Mouse (Mus musculus) midbrain, embryonic 16.5 days (tissue): Measurements from ENCODE around the gene Acads. TPM values are rescaled to one million over a fixed set of nuclear protein-coding genes. Genes with fewer than 3 reads are reported as not detected.

Experiments used
- ATAC-seq: fragments of 200-750 bp; cut with Nextera tagmentation; 2 replicates; pipeline ENCODE4 v1.8.0; 2017; ENCODE audit warnings: moderate TSS enrichment
- H3K27ac ChIP-seq: fragments of 300-500 bp; sonication (generic); 2 replicates; pipeline ENCODE4 v1.5.1; 2014; ENCODE audit warnings: mild to moderate bottlenecking, low read length, mixed read lengths
- H3K27me3 ChIP-seq: fragments of 300-500 bp; sonication (generic); 2 replicates; pipeline ENCODE4 v1.6.1; 2014; ENCODE audit warnings: low read depth, low read length, mixed read lengths; ENCODE audit not compliant: control insufficient read depth, insufficient read depth
- H3K36me3 ChIP-seq: fragments of 300-500 bp; sonication (generic); 2 replicates; pipeline ENCODE4 v1.6.1; 2014; ENCODE audit warnings: mild to moderate bottlenecking, low read length, moderate library complexity, mixed read lengths; ENCODE audit not compliant: control insufficient read depth, insufficient read depth
- H3K4me1 ChIP-seq: fragments of 300-500 bp; sonication (generic); 2 replicates; pipeline ENCODE4 v1.6.1; 2014; ENCODE audit warnings: mild to moderate bottlenecking, low read length, mixed read lengths; ENCODE audit not compliant: control insufficient read depth, insufficient read depth
- H3K4me2 ChIP-seq: fragments of 300-500 bp; sonication (generic); 2 replicates; pipeline ENCODE4 v1.6.1; 2014; ENCODE audit warnings: mild to moderate bottlenecking, low read length, mixed read lengths
- H3K4me3 ChIP-seq: fragments of 300-500 bp; sonication (generic); 2 replicates; pipeline ENCODE4 v1.5.1; 2014; ENCODE audit warnings: low read depth, mild to moderate bottlenecking, low read length, moderate library complexity, mixed read lengths
- H3K9ac ChIP-seq: fragments of 300-500 bp; sonication (generic); 2 replicates; pipeline ENCODE4 v1.6.1; 2014; ENCODE audit warnings: low read depth, low read length, mixed read lengths
- H3K9me3 ChIP-seq: fragments of 300-500 bp; sonication (generic); replicated peaks from 2 replicates; pipeline ENCODE4 v1.6.1; 2014; ENCODE audit warnings: mild to moderate bottlenecking, low read length, mixed read lengths; ENCODE audit not compliant: control insufficient read depth, poor library complexity, severe bottlenecking
- WGBS: fragments of 180-500 bp; shearing (Covaris S2); extraction: QIAGEN DNeasy Blood & Tissue Kit; methylation state at CpG from one replicate; pipeline ENCODE4 v1.1.7; 2014; 5-methylcytosine and 5-hydroxymethylcytosine counted together
- polyA plus RNA-seq: library from polyadenylated mRNA; unstranded; fragments of >200 nt; fragmentation: Nextera tagmentation; extraction: Ambion mirVana; gene quantifications from 2 replicates; pipeline ENCODE4 v1.2.1, GENCODE M21; 2015

The Acads gene
- polyA plus RNA-seq, 1 experiment from 2014 or later: 15.8 TPM

- WGBS: 81% methylated on average over 5 of the region's 5 CpGs
- Histone ChIP-seq H3K27me3 (no peaks in the 10 kb centered on the region), H3K27ac (no peak overlapping the region), H3K9me3 (no peaks in the 10 kb centered on the region), H3K4me2 (no peak overlapping the region), H3K36me3 (peaks cover 22% of the 10 kb centered on the region), H3K9ac (no peak overlapping the region), H3K4me1 (no peaks in the 10 kb centered on the region), H3K4me3 (no peak overlapping the region)
- ATAC-seq: no peak
Measured at GRCm38 (mm10) chr5:115099530-115099929, 19.6 kb downstream of the Acads start.

GRCm38 (mm10) chr5:115098195-115098594 lies 21.0 kb downstream of the Acads start, which contains the start of gene Gm10401:
Gene Gm10401 (minus strand): TSS chr5:115098295.
- 97% methylated on average over 8 of the region's 8 CpGs for WGBS
- no peak for ATAC-seq
- Histone ChIP-seq H3K36me3 (peaks cover 22% of the 10 kb centered on the region), H3K4me1 (no peaks in the 10 kb centered on the region), H3K9me3 (no peaks in the 10 kb centered on the region), H3K4me2 (no peak within 1 kb of the TSS), H3K9ac (no peak within 1 kb of the TSS), H3K27me3 (no peaks in the 10 kb centered on the region), H3K4me3 (no peak within 1 kb of the TSS), H3K27ac (no peak within 1 kb of the TSS)

GRCm38 (mm10) chr5:115091776-115092175 lies 27.4 kb downstream of the Acads start:
- Histone ChIP-seq H3K4me3 (no peak overlapping the region), H3K9me3 (no peaks in the 10 kb centered on the region; the same call in 1 of the 2 replicates), H3K4me2 (no peak overlapping the region), H3K4me1 (no peaks in the 10 kb centered on the region), H3K9ac (no peak overlapping the region), H3K36me3 (peaks cover 32% of the 10 kb centered on the region), H3K27me3 (no peaks in the 10 kb centered on the region), H3K27ac (no peak overlapping the region)
- ATAC-seq: no peak
- WGBS: 90% methylated on average over 6 of the region's 6 CpGs

- no peaks in the 10 kb centered on the region for H3K4me1 ChIP-seq
- no peaks in the 10 kb centered on the region; the same call in 1 of the 2 replicates for H3K9me3 ChIP-seq
- 89% methylated on average over 3 of the region's 3 CpGs for WGBS
- no peak overlapping the region for H3K9ac ChIP-seq
- no peak overlapping the region for H3K4me2 ChIP-seq
- peaks cover 32% of the 10 kb centered on the region for H3K36me3 ChIP-seq
- H3K27me3 ChIP-seq: no peaks in the 10 kb centered on the region
- ATAC-seq: no peak
- H3K27ac ChIP-seq: no peak overlapping the region
- no peak overlapping the region for H3K4me3 ChIP-seq
Measured at GRCm38 (mm10) chr5:115091015-115091414, 28.1 kb downstream of the Acads start.

- ATAC-seq: no peak
- WGBS: 94% methylated on average over 5 of the region's 5 CpGs
- H3K4me3 ChIP-seq: no peak overlapping the region
- H3K9me3 ChIP-seq: no peaks in the 10 kb centered on the region; the same call in 1 of the 2 replicates
- H3K27ac ChIP-seq: no peak overlapping the region
- H3K27me3 ChIP-seq: no peaks in the 10 kb centered on the region
- no peak overlapping the region for H3K4me2 ChIP-seq
- H3K4me1 ChIP-seq: no peaks in the 10 kb centered on the region
- peaks cover 28% of the 10 kb centered on the region for H3K36me3 ChIP-seq
- no peak overlapping the region for H3K9ac ChIP-seq
Measured at GRCm38 (mm10) chr5:115089592-115090268, 29.4 kb downstream of the Acads start.

GRCm38 (mm10) chr5:115085675-115086074 lies 33.5 kb downstream of the Acads start:
- over 99% methylated on average over 2 of the region's 2 CpGs for WGBS
- no peak overlapping the region for H3K4me2 ChIP-seq
- H3K4me1 ChIP-seq: no peaks in the 10 kb centered on the region
- H3K9me3 ChIP-seq: no peaks in the 10 kb centered on the region; the same call in 1 of the 2 replicates
- H3K9ac ChIP-seq: no peak overlapping the region
- no peak overlapping the region for H3K27ac ChIP-seq
- no peak for ATAC-seq
- H3K4me3 ChIP-seq: no peak overlapping the region
- no peaks in the 10 kb centered on the region for H3K27me3 ChIP-seq
- peaks cover 38% of the 10 kb centered on the region for H3K36me3 ChIP-seq

- no peak overlapping the region for H3K4me2 ChIP-seq
- no peak overlapping the region for H3K27ac ChIP-seq
- no peaks in the 10 kb centered on the region for H3K27me3 ChIP-seq
- no peak overlapping the region for H3K4me3 ChIP-seq
- no peak for ATAC-seq
- WGBS: 96% methylated on average over 6 of the region's 6 CpGs
- no peaks in the 10 kb centered on the region for H3K4me1 ChIP-seq
- H3K36me3 ChIP-seq: peaks cover 22% of the 10 kb centered on the region
- no peaks in the 10 kb centered on the region for H3K9me3 ChIP-seq
- no peak overlapping the region for H3K9ac ChIP-seq
Measured at GRCm38 (mm10) chr5:115083492-115083891, 35.7 kb downstream of the Acads start.

GRCm38 (mm10) chr5:115081636-115082035 lies 37.5 kb downstream of the Acads start:
- 91% methylated on average over 5 of the region's 5 CpGs for WGBS

GRCm38 (mm10) chr5:115076144-115076901 lies 42.8 kb downstream of the Acads start:
- Histone ChIP-seq H3K36me3 (peaks cover 4% of the 10 kb centered on the region; the same call in 1 of the 2 replicates), H3K9ac (no peak overlapping the region), H3K4me2 (no peak overlapping the region), H3K27ac (no peak overlapping the region), H3K4me1 (no peaks in the 10 kb centered on the region), H3K9me3 (no peaks in the 10 kb centered on the region), H3K27me3 (no peaks in the 10 kb centered on the region), H3K4me3 (no peak overlapping the region)
- 54% methylated on average over 5 of the region's 5 CpGs for WGBS
- no peak for ATAC-seq

More at GRCm38 (mm10) chr5:115081636-115082035, 37.5 kb downstream of the Acads start:
- Histone ChIP-seq H3K27ac (no peak overlapping the region), H3K4me2 (no peak overlapping the region), H3K4me3 (no peak overlapping the region), H3K9ac (no peak overlapping the region), H3K4me1 (no peaks in the 10 kb centered on the region), H3K9me3 (no peaks in the 10 kb centered on the region), H3K36me3 (peaks cover 11% of the 10 kb centered on the region), H3K27me3 (no peaks in the 10 kb centered on the region)
- no peak for ATAC-seq
